12 mouse cellular contexts compared by ENCODE assay signal in the genomic region with DNA sequence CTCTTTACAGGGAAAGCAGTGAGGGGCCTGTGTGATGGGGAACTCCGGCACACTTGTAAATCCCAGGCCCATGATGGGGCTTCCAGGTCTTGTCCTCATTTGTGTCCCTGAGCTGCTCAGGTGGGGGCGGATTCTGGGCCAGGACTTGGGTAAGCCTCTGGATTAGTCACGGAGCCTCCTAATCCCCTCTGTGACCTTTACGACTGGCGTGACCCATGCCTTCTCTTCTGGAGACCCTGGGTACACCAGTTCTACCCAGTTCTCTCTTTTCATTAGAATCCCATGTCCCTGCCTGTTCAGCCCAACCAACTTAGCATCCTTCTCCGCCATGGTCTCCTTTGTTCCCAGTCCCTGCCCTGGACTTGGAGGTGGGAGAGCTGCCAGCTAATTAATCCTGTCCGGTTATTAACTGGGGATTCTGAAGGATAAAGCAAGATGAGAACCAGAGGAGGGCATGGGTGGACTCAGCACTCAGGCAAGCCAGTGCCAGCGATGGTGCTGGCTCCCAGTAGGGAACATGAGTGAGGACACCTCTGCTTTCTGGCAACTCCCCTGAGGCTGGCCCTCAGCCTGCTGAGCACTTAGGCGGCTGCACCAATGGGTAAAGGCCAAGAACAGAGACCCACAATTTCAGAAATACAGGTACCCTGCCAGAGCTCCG. TPM values are rescaled to one million over a fixed set of nuclear protein-coding genes. Genes with fewer than 3 reads are reported as not detected.
DNase-seq lines count a peak whose midpoint lies in the region; ATAC-seq and TF ChIP-seq lines count a peak whose summit lies in the region.
"Had no signal": no experiment of that assay in that cellular context is flagged by ENCODE, and none has a peak within 500 bp of the region (broad histone marks: within the 10 kb centered on the region; RNA-seq: fewer than 3 reads in every experiment).

No protein-coding gene starts in this region.

- 62% methylated on average over 10 of the region's 10 CpGs for WGBS in intestine, embryonic 14.5 days
- WGBS in intestine, embryonic 16.5 days: 64% methylated on average over 10 of the region's 10 CpGs
- WGBS in forebrain, embryonic 16.5 days: 16% methylated on average over 10 of the region's 10 CpGs
- 25% methylated on average over 10 of the region's 10 CpGs for WGBS in midbrain, embryonic 10.5 days

- no peak overlapping the region for H3K9ac ChIP-seq in intestine, embryonic 14.5 days (ENCODE audit: low read length)
- H3K9ac ChIP-seq in intestine, embryonic 16.5 days (ENCODE audit: low read depth, low read length): no peak overlapping the region
- H3K9ac ChIP-seq in forebrain, embryonic 16.5 days (replicated peaks; ENCODE audit: low read depth, low read length): no peak overlapping the region

- H3K4me2 ChIP-seq in intestine, embryonic 14.5 days (ENCODE audit: low read length): peak overlapping the region; percentile 55; the same call in 1 of the 2 replicates
- H3K4me2 ChIP-seq in intestine, embryonic 16.5 days (ENCODE audit: low read depth, low read length): no peak overlapping the region
- H3K4me2 ChIP-seq in forebrain, embryonic 16.5 days (ENCODE audit: low read length): peak overlapping the region; percentile 63

- peaks cover 24% of the 10 kb centered on the region for H3K36me3 ChIP-seq in intestine, embryonic 14.5 days (ENCODE audit: control insufficient read depth, insufficient read depth, low read length)
- H3K36me3 ChIP-seq in intestine, embryonic 16.5 days (ENCODE audit: control insufficient read depth, insufficient read depth, low read length): peaks cover 14% of the 10 kb centered on the region; the same call in 1 of the 2 replicates
- peaks cover 14% of the 10 kb centered on the region for H3K36me3 ChIP-seq in forebrain, embryonic 16.5 days (ENCODE audit: control insufficient read depth, insufficient read depth)
- peaks cover 26% of the 10 kb centered on the region for H3K36me3 ChIP-seq in midbrain, embryonic 10.5 days

- no peak overlapping the region for H3K27ac ChIP-seq in intestine, embryonic 14.5 days (ENCODE audit: low read depth)
- H3K27ac ChIP-seq in intestine, embryonic 16.5 days (ENCODE audit: low read length): no peak overlapping the region
- peak overlapping the region; percentile 48 for H3K27ac ChIP-seq in forebrain, embryonic 16.5 days (ENCODE audit: low read length)
- peak overlapping the region; percentile 82 for H3K27ac ChIP-seq in midbrain, embryonic 10.5 days (replicated peaks)

- H3K4me1 ChIP-seq in intestine, embryonic 14.5 days (replicated peaks; ENCODE audit: control insufficient read depth, insufficient read depth, low read length): peaks cover 16% of the 10 kb centered on the region
- H3K4me1 ChIP-seq in intestine, embryonic 16.5 days (ENCODE audit: control insufficient read depth, insufficient read depth, low read length): peaks cover 22% of the 10 kb centered on the region
- H3K4me1 ChIP-seq in forebrain, embryonic 16.5 days (replicated peaks; ENCODE audit: control insufficient read depth, insufficient read depth, low read length): peaks cover 26% of the 10 kb centered on the region
- H3K4me1 ChIP-seq in midbrain, embryonic 10.5 days: peaks cover 40% of the 10 kb centered on the region

- TF ChIP-seq POLR2A in brain, embryonic 14.5 days (IDR thresholded peaks at IDR 0.05; ENCODE audit: borderline replicate concordance, extremely low read depth, insufficient read depth, insufficient read length, poor library complexity, severe bottlenecking): no peak

- DNase-seq in intestine, embryonic 14.5 days (ENCODE audit: low spot score): no peak
- DNase-seq in brain, embryonic 14.5 days (ENCODE audit: low read depth): peak; percentile 70
- DNase-seq in midbrain, embryonic 10.5 days (ENCODE audit: low spot score): peak; percentile 77
- no peak for DNase-seq in spleen, postnatal 10 days (ENCODE audit: low spot score in 2 of 2)
- no peak for DNase-seq in left cerebral cortex, adult 18-20 months (ENCODE audit: low spot score in 2 of 2)
- DNase-seq in spleen, postnatal 4 days (ENCODE audit: low spot score in 2 of 2): no peak
- DNase-seq: gastrocnemius, postnatal 14 days; thymus, postnatal 25 days had no signal

- no peaks in the 10 kb centered on the region for H3K9me3 ChIP-seq in intestine, embryonic 14.5 days (ENCODE audit: control insufficient read depth, low read length)
- no peaks in the 10 kb centered on the region for H3K9me3 ChIP-seq in intestine, embryonic 16.5 days (ENCODE audit: control insufficient read depth, low read length)
- H3K9me3 ChIP-seq in forebrain, embryonic 16.5 days (ENCODE audit: control insufficient read depth, low read length): no peaks in the 10 kb centered on the region
- no peaks in the 10 kb centered on the region for H3K9me3 ChIP-seq in midbrain, embryonic 10.5 days (replicated peaks)
- H3K9me3 ChIP-seq: G1E had no signal

- H3K4me3 ChIP-seq in intestine, embryonic 14.5 days (ENCODE audit: low read depth, low read length): no peak overlapping the region
- H3K4me3 ChIP-seq in intestine, embryonic 16.5 days (ENCODE audit: low read length): no peak overlapping the region
- peak overlapping the region; percentile 47 for H3K4me3 ChIP-seq in forebrain, embryonic 16.5 days (replicated peaks; ENCODE audit: low read length)
- H3K4me3 ChIP-seq in midbrain, embryonic 10.5 days: peak overlapping the region; percentile 85

- no peak for TF ChIP-seq CTCF in brain, embryonic 14.5 days (IDR thresholded peaks at IDR 0.05; ENCODE audit: borderline replicate concordance, extremely low read depth, insufficient read depth, insufficient read length)

- no peak for ATAC-seq in intestine, embryonic 14.5 days (replicated peaks; ENCODE audit: low FRiP score, low TSS enrichment, low read depth)
- no peak for ATAC-seq in intestine, embryonic 16.5 days
- ATAC-seq in forebrain, embryonic 16.5 days: no peak

- no peaks in the 10 kb centered on the region for H3K27me3 ChIP-seq in intestine, embryonic 14.5 days (replicated peaks; ENCODE audit: control insufficient read depth, insufficient read depth, low read length)
- H3K27me3 ChIP-seq in intestine, embryonic 16.5 days (replicated peaks; ENCODE audit: control insufficient read depth, insufficient read depth, low read length): no peaks in the 10 kb centered on the region
- no peaks in the 10 kb centered on the region for H3K27me3 ChIP-seq in forebrain, embryonic 16.5 days (replicated peaks; ENCODE audit: control insufficient read depth, insufficient read depth, low read length)
- H3K27me3 ChIP-seq in midbrain, embryonic 10.5 days (ENCODE audit: low read depth, poor library complexity, severe bottlenecking): peaks cover 24% of the 10 kb centered on the region

RNA-seq across cellular contexts. Expression of a gene that starts 1.1 kb away (rescaled TPM):
- 91.9 and 95.5 TPM in 2 replicates for polyA plus RNA-seq in intestine, embryonic 14.5 days (2014; fragmentation: Nextera tagmentation; extraction: Ambion mirVana)
- polyA plus RNA-seq in intestine, embryonic 16.5 days (2015; fragmentation: Nextera tagmentation; extraction: Ambion mirVana): 77.1 and 78.2 TPM in 2 replicates
- polyA plus RNA-seq in brain, embryonic 14.5 days (2012; rRNA removed): 246 and 277 TPM in 2 replicates
- polyA plus RNA-seq in forebrain, embryonic 16.5 days (2015; fragmentation: Nextera tagmentation; extraction: Ambion mirVana): 327 and 379 TPM in 2 replicates
- 153 and 183 TPM in 2 replicates for polyA plus RNA-seq in midbrain, embryonic 10.5 days (2016; fragmentation: Nextera tagmentation; extraction: Ambion mirVana)
- total RNA-seq in left cerebral cortex, adult 18-20 months (2021): 100 to 1,000 TPM; 191 to 210 TPM

RNA-seq across cellular contexts. Expression of a gene that starts 9.1 kb away (rescaled TPM):
- polyA plus RNA-seq in intestine, embryonic 14.5 days (2014; fragmentation: Nextera tagmentation; extraction: Ambion mirVana): 1.2 and 1.5 TPM in 2 replicates
- 0.65 and 0.78 TPM in 2 replicates for polyA plus RNA-seq in intestine, embryonic 16.5 days (2015; fragmentation: Nextera tagmentation; extraction: Ambion mirVana)
- polyA plus RNA-seq in brain, embryonic 14.5 days (2012; rRNA removed): 1.3 and 1.9 TPM in 2 replicates
- polyA plus RNA-seq in forebrain, embryonic 16.5 days (2015; fragmentation: Nextera tagmentation; extraction: Ambion mirVana): 0.85 and 1.1 TPM in 2 replicates
- 0.65 and 0.72 TPM in 2 replicates for polyA plus RNA-seq in midbrain, embryonic 10.5 days (2016; fragmentation: Nextera tagmentation; extraction: Ambion mirVana)
- 1 to 10 TPM; 2.2 to 2.6 TPM for total RNA-seq in left cerebral cortex, adult 18-20 months (2021)

RNA-seq across cellular contexts. Expression of a gene that starts 15.3 kb away (rescaled TPM):
- 86.9 and 95.1 TPM in 2 replicates for polyA plus RNA-seq in intestine, embryonic 14.5 days (2014; fragmentation: Nextera tagmentation; extraction: Ambion mirVana)
- polyA plus RNA-seq in intestine, embryonic 16.5 days (2015; fragmentation: Nextera tagmentation; extraction: Ambion mirVana): 57.0 and 63.0 TPM in 2 replicates
- 23.4 and 25.5 TPM in 2 replicates for polyA plus RNA-seq in brain, embryonic 14.5 days (2012; rRNA removed)
- 45.3 and 46.1 TPM in 2 replicates for polyA plus RNA-seq in forebrain, embryonic 16.5 days (2015; fragmentation: Nextera tagmentation; extraction: Ambion mirVana)
- 95.8 and 119 TPM in 2 replicates for polyA plus RNA-seq in midbrain, embryonic 10.5 days (2016; fragmentation: Nextera tagmentation; extraction: Ambion mirVana)
- 10 to 100 TPM; 20.1 to 23.2 TPM for total RNA-seq in left cerebral cortex, adult 18-20 months (2021)

RNA-seq across cellular contexts. Expression of a gene that starts 31.0 kb away (rescaled TPM):
- 1.2 and 2.3 TPM in 2 replicates for polyA plus RNA-seq in intestine, embryonic 14.5 days (2014; fragmentation: Nextera tagmentation; extraction: Ambion mirVana)
- polyA plus RNA-seq in intestine, embryonic 16.5 days (2015; fragmentation: Nextera tagmentation; extraction: Ambion mirVana): 3.9 and 4.8 TPM in 2 replicates
- polyA plus RNA-seq in brain, embryonic 14.5 days (2012; rRNA removed): 2.0 and 2.3 TPM in 2 replicates
- 5.5 and 7.1 TPM in 2 replicates for polyA plus RNA-seq in forebrain, embryonic 16.5 days (2015; fragmentation: Nextera tagmentation; extraction: Ambion mirVana)
- polyA plus RNA-seq in midbrain, embryonic 10.5 days (2016; fragmentation: Nextera tagmentation; extraction: Ambion mirVana): 1.1 and 1.5 TPM in 2 replicates
- 10 to 100 TPM; 11.3 to 13.7 TPM for total RNA-seq in left cerebral cortex, adult 18-20 months (2021)
- total RNA-seq: gastrocnemius, postnatal 14 days; neutrophil, adult 5-6 weeks had no signal
- polyA plus RNA-seq: G1E had no signal

RNA-seq across cellular contexts. Expression of a gene that starts 31.9 kb away (rescaled TPM):
- polyA plus RNA-seq in intestine, embryonic 14.5 days (2014; fragmentation: Nextera tagmentation; extraction: Ambion mirVana): 1.5 and 1.9 TPM in 2 replicates
- polyA plus RNA-seq in intestine, embryonic 16.5 days (2015; fragmentation: Nextera tagmentation; extraction: Ambion mirVana): 0.47 and 0.51 TPM in 2 replicates
- 328 and 336 TPM in 2 replicates for polyA plus RNA-seq in brain, embryonic 14.5 days (2012; rRNA removed)
- polyA plus RNA-seq in forebrain, embryonic 16.5 days (2015; fragmentation: Nextera tagmentation; extraction: Ambion mirVana): 18.9 and 26.4 TPM in 2 replicates
- polyA plus RNA-seq in midbrain, embryonic 10.5 days (2016; fragmentation: Nextera tagmentation; extraction: Ambion mirVana): 2.3 and 3.3 TPM in 2 replicates
- 100 to 1,000 TPM; 229 to 237 TPM for total RNA-seq in left cerebral cortex, adult 18-20 months (2021)
- total RNA-seq: neutrophil, adult 5-6 weeks had no signal

Comparison
In these comparisons a context has a peak if more than half of its experiments do, and no peak if none do; other contexts are left out.
1. DNase-seq: peak in brain, embryonic 14.5 days (single experiment) and midbrain, embryonic 10.5 days (single experiment); none in intestine, embryonic 14.5 days (single experiment), spleen, postnatal 10 days (0 of 2), left cerebral cortex, adult 18-20 months (0 of 2) and spleen, postnatal 4 days (0 of 2).
2. H3K27ac ChIP-seq: peak in forebrain, embryonic 16.5 days (single experiment) and midbrain, embryonic 10.5 days (single experiment); none in intestine, embryonic 14.5 days (single experiment) and intestine, embryonic 16.5 days (single experiment).
3. H3K4me3 ChIP-seq: peak in forebrain, embryonic 16.5 days (single experiment) and midbrain, embryonic 10.5 days (single experiment); none in intestine, embryonic 14.5 days (single experiment) and intestine, embryonic 16.5 days (single experiment).